Mouse (Mus musculus) spleen, adult 2 months (tissue): ENCODE measurements around the gene Gm20388. TPM values are rescaled to one million over a fixed set of nuclear protein-coding genes. Genes with fewer than 3 reads are reported as not detected.

Experiments used
- DNase-seq, 2 experiments: peaks; one replicate each; pipeline versions ENCODE4 v3.0.0 to v3.0.0-alpha.2; 2012 to 2021; ENCODE audit warnings: low spot score in 2 of 2, low read depth in 1 of 2
- H3K27ac ChIP-seq: fragments of 200-500 bp; 2 replicates; pipeline ENCODE4 v1.5.1; 2012; ENCODE audit warnings: low read length, inconsistent platforms; ENCODE audit not compliant: insufficient read depth
- H3K27me3 ChIP-seq: fragments of 200-500 bp; 2 replicates; pipeline ENCODE4 v1.6.1; 2012; ENCODE audit warnings: mild to moderate bottlenecking, moderate library complexity, low read length, inconsistent platforms; ENCODE audit not compliant: control insufficient read depth, insufficient read depth
- H3K36me3 ChIP-seq: fragments of 200-500 bp; 2 replicates; pipeline ENCODE4 v1.6.1; 2012; ENCODE audit warnings: mild to moderate bottlenecking, low read length, inconsistent platforms; ENCODE audit not compliant: control insufficient read depth, insufficient read depth
- H3K4me1 ChIP-seq: fragments of 200-500 bp; 2 replicates; pipeline ENCODE4 v1.6.1; 2011; ENCODE audit warnings: inconsistent platforms; ENCODE audit not compliant: control insufficient read depth, insufficient read depth, insufficient read length
- H3K4me3 ChIP-seq: fragments of 200-500 bp; 2 replicates; pipeline ENCODE4 v1.5.1; 2011; ENCODE audit warnings: mild to moderate bottlenecking, inconsistent platforms; ENCODE audit not compliant: insufficient read depth, insufficient read length; ENCODE audit errors: extremely low read depth
- CTCF ChIP-seq: fragments of 200-500 bp; IDR thresholded peaks from 2 replicates; pipeline ENCODE4 v1.5.1; 2011; ENCODE audit warnings: mild to moderate bottlenecking, inconsistent platforms; ENCODE audit not compliant: insufficient read depth, insufficient read length, insufficient replicate concordance; ENCODE audit errors: extremely low read depth
- POLR2A ChIP-seq: fragments of 200-500 bp; IDR thresholded peaks from 2 replicates; pipeline ENCODE4 v1.6.1; 2011; ENCODE audit warnings: low read depth, low read length, inconsistent platforms
- WGBS: fragments of 180-500 bp; shearing (Covaris S2); methylation state at CpG from one replicate; pipeline ENCODE4 v1.1.7; 2018; 5-methylcytosine and 5-hydroxymethylcytosine counted together
- polyA plus RNA-seq: library from polyadenylated mRNA; depleted of rRNA; stranded (reverse); fragments of >200 nt; gene quantifications from 2 replicates; pipeline ENCODE4 v1.2.3, GENCODE M21; 2012

Gm20388 gene
- polyA plus RNA-seq, 1 experiment: 26.1 TPM

- no peak for DNase-seq
Observed at GRCm38 (mm10) chr8:123907604-123908003, 3997.0 kb downstream of the Gm20388 start.

GRCm38 (mm10) chr8:123912265-123912664, 4001.6 kb downstream of the Gm20388 start:
- peaks cover 27% of the 10 kb centered on the region for H3K36me3 ChIP-seq
- TF ChIP-seq CTCF (no peak), POLR2A (no peak)
- no peaks in the 10 kb centered on the region for H3K4me1 ChIP-seq
- no peaks in the 10 kb centered on the region for H3K27me3 ChIP-seq
- no peak for DNase-seq
- no peak overlapping the region for H3K27ac ChIP-seq
- no peak overlapping the region for H3K4me3 ChIP-seq
- WGBS: 95% methylated on average over 4 of the region's 4 CpGs

More at GRCm38 (mm10) chr8:123907604-123908003, 3997.0 kb downstream of the Gm20388 start:
- Histone ChIP-seq H3K27ac (no peak overlapping the region), H3K4me1 (no peaks in the 10 kb centered on the region), H3K27me3 (no peaks in the 10 kb centered on the region), H3K4me3 (no peak overlapping the region), H3K36me3 (peaks cover 33% of the 10 kb centered on the region)
- no peak for TF ChIP-seq POLR2A
- TF ChIP-seq CTCF: no peak
- WGBS: 94% methylated on average over 6 of the region's 6 CpGs

GRCm38 (mm10) chr8:123914635-123915034, 4004.0 kb downstream of the Gm20388 start:
- H3K36me3 ChIP-seq: peaks cover 32% of the 10 kb centered on the region
- DNase-seq: no peak
- no peaks in the 10 kb centered on the region for H3K4me1 ChIP-seq
- no peaks in the 10 kb centered on the region for H3K27me3 ChIP-seq
- WGBS: 94% methylated on average over 3 of the region's 3 CpGs
- no peak overlapping the region for H3K4me3 ChIP-seq
- no peak overlapping the region for H3K27ac ChIP-seq
- TF ChIP-seq POLR2A (no peak), CTCF (no peak)

GRCm38 (mm10) chr8:123924719-123925118, 4014.1 kb downstream of the Gm20388 start:
- TF ChIP-seq CTCF (peak; percentile 81; the same call in 1 of the 2 replicates), POLR2A (no peak)
- 20% methylated on average over 2 of the region's 2 CpGs for WGBS
- DNase-seq: peak; percentile 70 to 79
- no peaks in the 10 kb centered on the region for H3K4me1 ChIP-seq
- no peak overlapping the region for H3K27ac ChIP-seq
- no peak overlapping the region for H3K4me3 ChIP-seq
- peaks cover 25% of the 10 kb centered on the region for H3K36me3 ChIP-seq
- H3K27me3 ChIP-seq: no peaks in the 10 kb centered on the region

- H3K4me1 ChIP-seq: no peaks in the 10 kb centered on the region
- no peaks in the 10 kb centered on the region for H3K27me3 ChIP-seq
- peaks cover 28% of the 10 kb centered on the region for H3K36me3 ChIP-seq
- no peak overlapping the region for H3K27ac ChIP-seq
- H3K4me3 ChIP-seq: no peak overlapping the region
- TF ChIP-seq POLR2A (no peak), CTCF (no peak)
- no peak for DNase-seq
- 91% methylated on average over 3 of the region's 3 CpGs for WGBS
Observed at GRCm38 (mm10) chr8:123925671-123926070, 4015.0 kb downstream of the Gm20388 start.

GRCm38 (mm10) chr8:123929026-123929425, 4018.4 kb downstream of the Gm20388 start:
- H3K4me3 ChIP-seq: no peak overlapping the region
- H3K27ac ChIP-seq: no peak overlapping the region
- WGBS: 95% methylated on average over 7 of the region's 7 CpGs
- no peak for DNase-seq
- TF ChIP-seq POLR2A: no peak
- TF ChIP-seq CTCF: no peak
- H3K4me1 ChIP-seq: no peaks in the 10 kb centered on the region
- H3K27me3 ChIP-seq: no peaks in the 10 kb centered on the region
- H3K36me3 ChIP-seq: peaks cover 21% of the 10 kb centered on the region

GRCm38 (mm10) chr8:123948942-123949685, 4038.5 kb downstream of the Gm20388 start, which contains the start of gene Nup133:
Gene Nup133, minus strand, starts transcription at chr8:123949265.
- under 1% methylated on average over 77 of the region's 77 CpGs for WGBS
- Histone ChIP-seq H3K27ac (peak within 1 kb of the TSS; percentile 83), H3K4me1 (peaks cover 5% of the 10 kb centered on the region; the same call in 1 of the 2 replicates), H3K4me3 (peak within 1 kb of the TSS; percentile 74), H3K27me3 (no peaks in the 10 kb centered on the region), H3K36me3 (peaks cover 3% of the 10 kb centered on the region)
- no peak; the same call in 1 of the 2 replicates for TF ChIP-seq POLR2A
- no peak for TF ChIP-seq CTCF
- DNase-seq: peak; percentile 98 to 99
